In the genomic region with DNA sequence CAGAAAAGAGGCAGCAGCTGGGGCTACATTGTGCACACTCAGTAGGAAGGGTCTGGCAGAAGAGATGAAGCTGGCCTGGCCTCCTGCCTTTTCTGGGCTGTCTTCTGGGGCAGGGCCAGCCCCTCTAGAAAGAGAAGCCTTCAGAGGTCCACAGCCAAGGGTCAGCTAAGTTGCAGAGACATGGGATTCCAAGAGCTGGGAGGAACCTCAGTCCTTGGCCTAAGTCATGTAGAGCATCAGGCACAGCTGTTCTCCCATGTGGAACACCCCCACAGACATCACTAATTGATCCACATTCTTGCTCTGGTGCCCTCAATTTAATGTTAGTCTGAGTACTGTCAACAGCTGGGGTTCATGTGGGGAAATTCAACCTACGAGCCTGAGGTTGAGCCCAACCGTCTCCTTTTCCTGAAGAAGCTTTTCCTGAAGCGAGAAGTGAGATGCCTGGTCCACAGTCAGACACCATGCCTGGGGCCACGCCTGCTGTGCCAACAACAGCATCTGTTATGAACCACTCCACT, we compare ENCODE assay signal across 8 mouse cellular contexts. TPM values are rescaled to one million over a fixed set of nuclear protein-coding genes. Genes with fewer than 3 reads are reported as not detected.
A peak's percentile ranks its signal among the peaks of the same experiment; 100 is the strongest.
DNase-seq lines count a peak whose midpoint lies in the region; ATAC-seq lines count a peak whose summit lies in the region.

No protein-coding gene starts in this region.

- H3K4me2 ChIP-seq in neural tube, embryonic 15.5 days = no peak overlapping the region
- H3K4me2 ChIP-seq in heart, embryonic 14.5 days (ENCODE audit: low read length) = no peak overlapping the region
- no peak overlapping the region for H3K4me2 ChIP-seq in stomach, embryonic 14.5 days (replicated peaks; ENCODE audit: low read depth, low read length)
- H3K4me2 ChIP-seq in midbrain, embryonic 11.5 days = no peak overlapping the region

- no peaks in the 10 kb centered on the region for H3K9me3 ChIP-seq in neural tube, embryonic 15.5 days (replicated peaks)
- H3K9me3 ChIP-seq in heart, embryonic 14.5 days (ENCODE audit: control insufficient read depth, low read length) = no peaks in the 10 kb centered on the region
- no peaks in the 10 kb centered on the region for H3K9me3 ChIP-seq in stomach, embryonic 14.5 days (ENCODE audit: control insufficient read depth, low read depth, low read length)
- no peaks in the 10 kb centered on the region for H3K9me3 ChIP-seq in midbrain, embryonic 11.5 days (ENCODE audit: control insufficient read depth, low read length)

- DNase-seq in neural tube, embryonic 10.5 days (ENCODE audit: extremely low spot score, low spot score) = no peak
- peak; percentile 66 to 78 for DNase-seq in kidney, postnatal 25 days
- no peak for DNase-seq in layer of hippocampus, postnatal 36 days
- DNase-seq in midbrain, embryonic 11.5 days (ENCODE audit: low spot score, missing footprints) = no peak
- DNase-seq in embryo, embryonic 10.5 days (ENCODE audit: low spot score) = no peak

- WGBS in neural tube, embryonic 15.5 days = 70% methylated on average over 4 of the region's 4 CpGs
- 79% methylated on average over 4 of the region's 4 CpGs for WGBS in heart, embryonic 14.5 days
- WGBS in stomach, embryonic 14.5 days = 47% methylated on average over 4 of the region's 4 CpGs
- WGBS in midbrain, embryonic 11.5 days = 82% methylated on average over 4 of the region's 4 CpGs

- no peak for ATAC-seq in neural tube, embryonic 15.5 days (ENCODE audit: low FRiP score)
- no peak for ATAC-seq in heart, embryonic 14.5 days (ENCODE audit: insufficient number of reproducible peaks, insufficient read depth, low FRiP score, low read depth)
- ATAC-seq in stomach, embryonic 14.5 days (ENCODE audit: insufficient number of reproducible peaks, insufficient read depth, low FRiP score, low read depth) = peak; percentile 59; the same call in 1 of the 2 replicates
- no peak for ATAC-seq in midbrain, embryonic 11.5 days (ENCODE audit: low FRiP score)

- no peaks in the 10 kb centered on the region for H3K27me3 ChIP-seq in neural tube, embryonic 15.5 days (replicated peaks)
- H3K27me3 ChIP-seq in heart, embryonic 14.5 days (ENCODE audit: control insufficient read depth, insufficient read depth, low read length) = no peaks in the 10 kb centered on the region
- H3K27me3 ChIP-seq in stomach, embryonic 14.5 days (ENCODE audit: control insufficient read depth, insufficient read depth, low read length) = no peaks in the 10 kb centered on the region
- H3K27me3 ChIP-seq in midbrain, embryonic 11.5 days (ENCODE audit: control insufficient read depth, insufficient read depth, low read length) = no peaks in the 10 kb centered on the region

- H3K4me3 ChIP-seq in neural tube, embryonic 15.5 days (replicated peaks) = no peak overlapping the region
- H3K4me3 ChIP-seq in heart, embryonic 14.5 days (ENCODE audit: control insufficient read depth in 1 of 2, insufficient read depth in 1 of 2, low read depth in 1 of 2, low read length in 2 of 2) = no peak overlapping the region
- no peak overlapping the region for H3K4me3 ChIP-seq in stomach, embryonic 14.5 days (ENCODE audit: low read depth, low read length)
- no peak overlapping the region for H3K4me3 ChIP-seq in midbrain, embryonic 11.5 days (ENCODE audit: low read depth, low read length)

- no peaks in the 10 kb centered on the region for H3K36me3 ChIP-seq in neural tube, embryonic 15.5 days
- H3K36me3 ChIP-seq in heart, embryonic 14.5 days (ENCODE audit: control insufficient read depth, insufficient read depth, low read length) = no peaks in the 10 kb centered on the region
- no peaks in the 10 kb centered on the region for H3K36me3 ChIP-seq in stomach, embryonic 14.5 days (ENCODE audit: control insufficient read depth, insufficient read depth, low read length)
- H3K36me3 ChIP-seq in midbrain, embryonic 11.5 days (ENCODE audit: control insufficient read depth, insufficient read depth, low read length) = no peaks in the 10 kb centered on the region

- H3K27ac ChIP-seq in neural tube, embryonic 15.5 days (replicated peaks) = 0 out of 2 replicates have a peak overlapping the region, but pooled peaks have one; percentile 28
- H3K27ac ChIP-seq in heart, embryonic 14.5 days (replicated peaks in 1 of 2; ENCODE audit: control insufficient read depth in 1 of 2, insufficient read depth in 1 of 2, low read depth in 2 of 2, low read length in 2 of 2) = peak overlapping the region; percentile 25 to 41; a peak in 1 of 4 replicates
- peak overlapping the region; percentile 3; the same call in 1 of the 2 replicates for H3K27ac ChIP-seq in stomach, embryonic 14.5 days (ENCODE audit: low read length)
- H3K27ac ChIP-seq in midbrain, embryonic 11.5 days (ENCODE audit: low read depth, low read length) = no peak overlapping the region

- H3K9ac ChIP-seq in neural tube, embryonic 15.5 days (replicated peaks) = no peak overlapping the region
- no peak overlapping the region for H3K9ac ChIP-seq in heart, embryonic 14.5 days (ENCODE audit: low read length)
- no peak overlapping the region for H3K9ac ChIP-seq in stomach, embryonic 14.5 days (replicated peaks; ENCODE audit: low read depth, low read length)
- no peak overlapping the region for H3K9ac ChIP-seq in midbrain, embryonic 11.5 days (ENCODE audit: low read length)

- H3K4me1 ChIP-seq in neural tube, embryonic 15.5 days = peaks cover 33% of the 10 kb centered on the region
- H3K4me1 ChIP-seq in heart, embryonic 14.5 days (ENCODE audit: control insufficient read depth in 2 of 2, insufficient read depth in 2 of 2, low read length in 2 of 2) = peaks cover 47 to 60% of the 10 kb centered on the region in 2 experiments
- peaks cover 39% of the 10 kb centered on the region for H3K4me1 ChIP-seq in stomach, embryonic 14.5 days (ENCODE audit: control insufficient read depth, insufficient read depth, low read length)
- no peaks in the 10 kb centered on the region for H3K4me1 ChIP-seq in midbrain, embryonic 11.5 days (ENCODE audit: control insufficient read depth, insufficient read depth, low read length)

RNA-seq across cellular contexts. Expression of a gene that starts 20.0 kb away (rescaled TPM):
- polyA plus RNA-seq in neural tube, embryonic 15.5 days (2015; fragmentation: Nextera tagmentation; extraction: Ambion mirVana) = 3.2 and 6.7 TPM in 2 replicates
- polyA plus RNA-seq in heart, embryonic 14.5 days (2014; fragmentation: Nextera tagmentation; extraction: Ambion mirVana) = 11.7 and 11.8 TPM in 2 replicates
- 12.1 and 12.4 TPM in 2 replicates for polyA plus RNA-seq in stomach, embryonic 14.5 days (2014; fragmentation: Nextera tagmentation; extraction: Ambion mirVana)
- total RNA-seq in layer of hippocampus, postnatal 36 days (2021) = 1 to 10 TPM; 2.1 to 4.3 TPM
- polyA plus RNA-seq in midbrain, embryonic 11.5 days (2014; fragmentation: Nextera tagmentation; extraction: Ambion mirVana) = 3.3 and 4.8 TPM in 2 replicates

Comparison
In these comparisons a context has a peak if more than half of its experiments do, and no peak if none do; other contexts are left out.
1. DNase-seq: peak in kidney, postnatal 25 days (2 of 2); none in neural tube, embryonic 10.5 days (single experiment), layer of hippocampus, postnatal 36 days (0 of 2), midbrain, embryonic 11.5 days (single experiment) and embryo, embryonic 10.5 days (single experiment).